In genomic region chr3:67918098-67918497, GRCm38 (mm10) we compare ENCODE assay signal across 29 mouse cellular contexts. TPM values are rescaled to one million over a fixed set of nuclear protein-coding genes. Genes with fewer than 3 reads are reported as not detected.
DNase-seq lines count a peak whose midpoint lies in the region; ATAC-seq and TF ChIP-seq lines count a peak whose summit lies in the region.
"Had no signal": no experiment of that assay in that cellular context is flagged by ENCODE, and none has a peak within 500 bp of the region (broad histone marks: within the 10 kb centered on the region; RNA-seq: fewer than 3 reads in every experiment).

No protein-coding gene starts in this region.

- H3K4me1 ChIP-seq in forebrain, embryonic 14.5 days (ENCODE audit: control insufficient read depth, insufficient read depth, low read length), result peaks cover 2% of the 10 kb centered on the region; the same call in 1 of the 2 replicates
- no peaks in the 10 kb centered on the region for H3K4me1 ChIP-seq in forebrain, postnatal 0 days (ENCODE audit: insufficient read depth)
- H3K4me1 ChIP-seq in midbrain, embryonic 11.5 days (ENCODE audit: control insufficient read depth, insufficient read depth, low read length), result peaks cover 6% of the 10 kb centered on the region; the same call in 1 of the 2 replicates
- no peaks in the 10 kb centered on the region; the same call in 1 of the 2 replicates for H3K4me1 ChIP-seq in midbrain, embryonic 16.5 days (ENCODE audit: control insufficient read depth, insufficient read depth, low read length)
- peaks cover 6% of the 10 kb centered on the region; the same call in 1 of the 2 replicates for H3K4me1 ChIP-seq in midbrain, embryonic 14.5 days (ENCODE audit: control insufficient read depth, insufficient read depth, low read length)
- H3K4me1 ChIP-seq: embryonic facial prominence, embryonic 10.5 days; embryonic facial prominence, embryonic 13.5 days; heart, embryonic 12.5 days; heart, embryonic 15.5 days; hindbrain, embryonic 12.5 days; hindbrain, embryonic 15.5 days had no signal

- no peaks in the 10 kb centered on the region for H3K27me3 ChIP-seq in forebrain, embryonic 14.5 days (replicated peaks; ENCODE audit: control insufficient read depth, insufficient read depth, low read length)
- H3K27me3 ChIP-seq in forebrain, postnatal 0 days (ENCODE audit: insufficient read depth, low read length), result no peaks in the 10 kb centered on the region
- H3K27me3 ChIP-seq in midbrain, embryonic 11.5 days (ENCODE audit: control insufficient read depth, insufficient read depth, low read length), result no peaks in the 10 kb centered on the region; the same call in 1 of the 2 replicates
- H3K27me3 ChIP-seq in midbrain, embryonic 16.5 days (ENCODE audit: control insufficient read depth, insufficient read depth, low read depth, low read length), result peaks cover 2% of the 10 kb centered on the region; the same call in 1 of the 2 replicates
- H3K27me3 ChIP-seq in midbrain, embryonic 14.5 days (ENCODE audit: control insufficient read depth, insufficient read depth, low read length), result no peaks in the 10 kb centered on the region
- H3K27me3 ChIP-seq: embryonic facial prominence, embryonic 13.5 days; heart, embryonic 12.5 days; heart, embryonic 15.5 days; hindbrain, embryonic 12.5 days; hindbrain, embryonic 15.5 days had no signal

- no peak overlapping the region for H3K4me3 ChIP-seq in forebrain, embryonic 14.5 days (ENCODE audit: low read depth, low read length)
- no peak overlapping the region for H3K4me3 ChIP-seq in forebrain, postnatal 0 days (ENCODE audit: low read depth, low read length)
- no peak overlapping the region for H3K4me3 ChIP-seq in midbrain, embryonic 11.5 days (ENCODE audit: low read depth, low read length)
- no peak overlapping the region for H3K4me3 ChIP-seq in midbrain, embryonic 16.5 days (ENCODE audit: low read depth, low read length)
- no peak overlapping the region for H3K4me3 ChIP-seq in midbrain, embryonic 14.5 days (replicated peaks; ENCODE audit: low read depth, low read length)
- H3K4me3 ChIP-seq: embryonic facial prominence, embryonic 10.5 days; embryonic facial prominence, embryonic 13.5 days; erythroblast, embryonic 14.5 days; forebrain, embryonic 12.5 days; gastrocnemius, adult 2 months; heart, embryonic 12.5 days; heart, embryonic 15.5 days; hindbrain, embryonic 12.5 days; hindbrain, embryonic 15.5 days had no signal

- no peak overlapping the region for H3K27ac ChIP-seq in forebrain, embryonic 14.5 days (ENCODE audit: low read depth, low read length)
- H3K27ac ChIP-seq in forebrain, postnatal 0 days (ENCODE audit: low read depth, low read length), result no peak overlapping the region
- peak overlapping the region; percentile 40; the same call in 1 of the 2 replicates for H3K27ac ChIP-seq in midbrain, embryonic 11.5 days (ENCODE audit: low read depth, low read length)
- H3K27ac ChIP-seq in midbrain, embryonic 16.5 days (ENCODE audit: low read length), result no peak overlapping the region
- H3K27ac ChIP-seq in midbrain, embryonic 14.5 days (replicated peaks; ENCODE audit: low read depth, low read length), result 0 out of 2 replicates have a peak overlapping the region, but pooled peaks have one; percentile 20
- H3K27ac ChIP-seq: embryonic facial prominence, embryonic 10.5 days; embryonic facial prominence, embryonic 13.5 days; forebrain, embryonic 12.5 days; gastrocnemius, adult 2 months; heart, embryonic 15.5 days; hindbrain, embryonic 12.5 days; hindbrain, embryonic 15.5 days had no signal

- WGBS in forebrain, embryonic 14.5 days, result 76% methylated on average over 3 of the region's 3 CpGs
- WGBS in forebrain, postnatal 0 days, result 77% methylated on average over 3 of the region's 3 CpGs
- 65% methylated on average over 3 of the region's 3 CpGs for WGBS in midbrain, embryonic 11.5 days
- WGBS in midbrain, embryonic 16.5 days, result 43% methylated on average over 3 of the region's 3 CpGs
- 56% methylated on average over 3 of the region's 3 CpGs for WGBS in midbrain, embryonic 14.5 days

- H3K9ac ChIP-seq in forebrain, embryonic 14.5 days (ENCODE audit: low read length), result no peak overlapping the region
- no peak overlapping the region for H3K9ac ChIP-seq in forebrain, postnatal 0 days
- H3K9ac ChIP-seq in midbrain, embryonic 11.5 days (ENCODE audit: low read length), result no peak overlapping the region
- H3K9ac ChIP-seq in midbrain, embryonic 16.5 days (ENCODE audit: low read depth, low read length), result no peak overlapping the region
- no peak overlapping the region for H3K9ac ChIP-seq in midbrain, embryonic 14.5 days (replicated peaks; ENCODE audit: low read length)
- H3K9ac ChIP-seq: embryonic facial prominence, embryonic 13.5 days; forebrain, embryonic 12.5 days; heart, embryonic 12.5 days; heart, embryonic 15.5 days; hindbrain, embryonic 12.5 days; hindbrain, embryonic 15.5 days had no signal

- H3K4me2 ChIP-seq in forebrain, embryonic 14.5 days (ENCODE audit: low read length), result no peak overlapping the region
- H3K4me2 ChIP-seq in forebrain, postnatal 0 days (ENCODE audit: low read depth), result no peak overlapping the region
- H3K4me2 ChIP-seq in midbrain, embryonic 11.5 days, result no peak overlapping the region
- H3K4me2 ChIP-seq in midbrain, embryonic 16.5 days (ENCODE audit: low read length), result no peak overlapping the region
- no peak overlapping the region for H3K4me2 ChIP-seq in midbrain, embryonic 14.5 days (ENCODE audit: low read length)
- H3K4me2 ChIP-seq: embryonic facial prominence, embryonic 13.5 days; forebrain, embryonic 12.5 days; heart, embryonic 12.5 days; heart, embryonic 15.5 days; hindbrain, embryonic 12.5 days; hindbrain, embryonic 15.5 days had no signal

- no peaks in the 10 kb centered on the region for H3K36me3 ChIP-seq in forebrain, embryonic 14.5 days (ENCODE audit: control insufficient read depth, insufficient read depth, low read length)
- H3K36me3 ChIP-seq in forebrain, postnatal 0 days (ENCODE audit: insufficient read depth), result no peaks in the 10 kb centered on the region
- H3K36me3 ChIP-seq in midbrain, embryonic 11.5 days (ENCODE audit: control insufficient read depth, insufficient read depth, low read length), result no peaks in the 10 kb centered on the region
- no peaks in the 10 kb centered on the region for H3K36me3 ChIP-seq in midbrain, embryonic 16.5 days (ENCODE audit: control insufficient read depth, insufficient read depth, low read length)
- H3K36me3 ChIP-seq in midbrain, embryonic 14.5 days (ENCODE audit: control insufficient read depth, insufficient read depth, low read length), result no peaks in the 10 kb centered on the region
- H3K36me3 ChIP-seq: embryonic facial prominence, embryonic 10.5 days; embryonic facial prominence, embryonic 13.5 days; forebrain, embryonic 12.5 days; heart, embryonic 12.5 days; heart, embryonic 15.5 days; hindbrain, embryonic 12.5 days; hindbrain, embryonic 15.5 days had no signal

- no peaks in the 10 kb centered on the region for H3K9me3 ChIP-seq in forebrain, embryonic 14.5 days (replicated peaks; ENCODE audit: control insufficient read depth, low read length)
- no peaks in the 10 kb centered on the region for H3K9me3 ChIP-seq in forebrain, postnatal 0 days (ENCODE audit: low read length)
- no peaks in the 10 kb centered on the region for H3K9me3 ChIP-seq in midbrain, embryonic 11.5 days (ENCODE audit: control insufficient read depth, low read length)
- H3K9me3 ChIP-seq in midbrain, embryonic 16.5 days (replicated peaks; ENCODE audit: control insufficient read depth, low read length, poor library complexity, severe bottlenecking), result no peaks in the 10 kb centered on the region
- no peaks in the 10 kb centered on the region for H3K9me3 ChIP-seq in midbrain, embryonic 14.5 days (ENCODE audit: control insufficient read depth, low read length)
- H3K9me3 ChIP-seq: embryonic facial prominence, embryonic 10.5 days; embryonic facial prominence, embryonic 13.5 days; forebrain, embryonic 12.5 days; heart, embryonic 12.5 days; heart, embryonic 15.5 days; hindbrain, embryonic 12.5 days; hindbrain, embryonic 15.5 days had no signal

- no peak for TF ChIP-seq CTCF in forebrain, postnatal 0 days (IDR thresholded peaks at IDR 0.05; ENCODE audit: low read depth)

- ATAC-seq in forebrain, embryonic 14.5 days, result 0 out of 2 replicates have a peak, but pooled peaks have one; percentile 12
- no peak for ATAC-seq in forebrain, postnatal 0 days
- peak; percentile 57 for ATAC-seq in midbrain, embryonic 11.5 days (ENCODE audit: low FRiP score)
- ATAC-seq in midbrain, embryonic 16.5 days, result no peak
- no peak for ATAC-seq in midbrain, embryonic 14.5 days (ENCODE audit: low FRiP score, low TSS enrichment)
- ATAC-seq: activated CD4-positive, CD25-positive, alpha-beta regulatory T cell, adult 4 months had no signal

- DNase-seq in forebrain, embryonic 14.5 days (ENCODE audit: low spot score), result no peak
- DNase-seq in forebrain, postnatal 0 days, result no peak
- no peak for DNase-seq in midbrain, embryonic 11.5 days (ENCODE audit: low spot score, missing footprints)
- no peak for DNase-seq in midbrain, embryonic 14.5 days
- DNase-seq in ovary, adult 18-20 months (ENCODE audit: low spot score), result no peak
- no peak for DNase-seq in ovary, postnatal 10 days (ENCODE audit: low spot score)
- DNase-seq: adrenal gland, adult 8-10 months; adrenal gland, postnatal 25 days; cerebellum, adult 11-12 months; cerebellum, adult 8-10 months; cerebellum, postnatal 10 days; cerebellum, postnatal 36 days; gastrocnemius, adult 2 months; gastrocnemius, postnatal 14 days; heart, adult 18-20 months; heart, postnatal 14 days had no signal

RNA-seq across cellular contexts. Expression of gene Iqschfp, which starts 26.1 kb away (rescaled TPM):
- polyA plus RNA-seq in forebrain, embryonic 14.5 days (2014; fragmentation: Nextera tagmentation; extraction: Ambion mirVana), result 2.8 and 5.0 TPM in 2 replicates
- total RNA-seq in forebrain, postnatal 0 days (2014; rRNA removed), result 8.6 and 8.8 TPM in 2 replicates
- polyA plus RNA-seq in forebrain, postnatal 0 days (2015; fragmentation: Nextera tagmentation; extraction: Ambion mirVana), result 5.9 and 6.6 TPM in 2 replicates
- 2.6 and 3.5 TPM in 2 replicates for polyA plus RNA-seq in midbrain, embryonic 11.5 days (2014; fragmentation: Nextera tagmentation; extraction: Ambion mirVana)
- 6.1 and 6.7 TPM in 2 replicates for polyA plus RNA-seq in midbrain, embryonic 16.5 days (2015; fragmentation: Nextera tagmentation; extraction: Ambion mirVana)
- 4.9 and 7.6 TPM in 2 replicates for polyA plus RNA-seq in midbrain, embryonic 14.5 days (2014; fragmentation: Nextera tagmentation; extraction: Ambion mirVana)
- total RNA-seq: adrenal gland, adult 8-10 months; adrenal gland, postnatal 25 days; ES-E14; gastrocnemius, adult 2 months; gastrocnemius, postnatal 14 days; heart, adult 18-20 months; heart, postnatal 14 days; hematopoietic stem cell, adult 5-6 weeks had no signal
- polyA plus RNA-seq: activated CD4-positive, CD25-positive, alpha-beta regulatory T cell, adult 4 months; embryonic facial prominence, embryonic 13.5 days; erythroblast, embryonic 14.5 days; gonadal fat pad, adult 2 months; heart, embryonic 12.5 days; heart, embryonic 15.5 days had no signal

RNA-seq across cellular contexts. Expression of gene Iqcj, which starts 26.1 kb away (rescaled TPM):
- polyA plus RNA-seq in forebrain, embryonic 14.5 days (2014; fragmentation: Nextera tagmentation; extraction: Ambion mirVana), result 0.18 and 0.52 TPM in 2 replicates
- total RNA-seq in forebrain, postnatal 0 days (2014; rRNA removed), result 1.8 and 2.5 TPM in 2 replicates
- 0.11 and 0.24 TPM in 2 replicates for polyA plus RNA-seq in forebrain, postnatal 0 days (2015; fragmentation: Nextera tagmentation; extraction: Ambion mirVana)
- 0.23 and 0.34 TPM in 2 replicates for polyA plus RNA-seq in midbrain, embryonic 11.5 days (2014; fragmentation: Nextera tagmentation; extraction: Ambion mirVana)
- polyA plus RNA-seq in midbrain, embryonic 16.5 days (2015; fragmentation: Nextera tagmentation; extraction: Ambion mirVana), result 0.67 and 1.0 TPM in 2 replicates
- 0.55 and 1.4 TPM in 2 replicates for polyA plus RNA-seq in midbrain, embryonic 14.5 days (2014; fragmentation: Nextera tagmentation; extraction: Ambion mirVana)
- total RNA-seq: adrenal gland, adult 8-10 months; adrenal gland, postnatal 25 days; ES-E14; gastrocnemius, adult 2 months; gastrocnemius, postnatal 14 days; heart, adult 18-20 months; heart, postnatal 14 days; hematopoietic stem cell, adult 5-6 weeks had no signal
- polyA plus RNA-seq: activated CD4-positive, CD25-positive, alpha-beta regulatory T cell, adult 4 months; embryonic facial prominence, embryonic 10.5 days; embryonic facial prominence, embryonic 13.5 days; erythroblast, embryonic 14.5 days; gonadal fat pad, adult 2 months; heart, embryonic 12.5 days; heart, embryonic 15.5 days had no signal

Comparison
In these comparisons a context has a peak if more than half of its experiments do, and no peak if none do; other contexts are left out.
1. ATAC-seq: peak in forebrain, embryonic 14.5 days (single experiment) and midbrain, embryonic 11.5 days (single experiment); none in forebrain, postnatal 0 days (single experiment), midbrain, embryonic 16.5 days (single experiment) and midbrain, embryonic 14.5 days (single experiment).
2. H3K27ac ChIP-seq: peak in midbrain, embryonic 11.5 days (single experiment) and midbrain, embryonic 14.5 days (single experiment); none in forebrain, embryonic 14.5 days (single experiment), forebrain, postnatal 0 days (single experiment) and midbrain, embryonic 16.5 days (single experiment).